Mouse (Mus musculus) 416B (cell line): Measurements from ENCODE around the gene P4hb.
"Not testable (repeated sequence)": the region's sequence is repeated elsewhere in the genome, so short reads cannot be mapped to it uniquely, and the experiment has no call there.

ENCODE experiments used
- DNase-seq: peaks from one replicate; pipeline ENCODE4 v3.0.0; 2011; ENCODE audit warnings: low read depth

Gene P4hb

GRCm38 (mm10) chr11:120539285-120540014, 33.6 kb downstream of the P4hb start:
- DNase-seq, result peak; percentile 37

GRCm38 (mm10) chr11:120538955-120539284, 34.1 kb downstream of the P4hb start:
- DNase-seq, result no peak

GRCm38 (mm10) chr11:120538485-120538884, 34.6 kb downstream of the P4hb start:
- no peak for DNase-seq

GRCm38 (mm10) chr11:120535804-120536203, 37.2 kb downstream of the P4hb start:
- DNase-seq, result no peak

- no peak for DNase-seq
These were observed 37.9 kb downstream of the P4hb start for GRCm38 (mm10) chr11:120535145-120535544.

GRCm38 (mm10) chr11:120534093-120534492, 39.0 kb downstream of the P4hb start:
- no peak for DNase-seq

- DNase-seq, result no peak
These were observed 41.4 kb downstream of the P4hb start for GRCm38 (mm10) chr11:120531646-120532045.

GRCm38 (mm10) chr11:120530085-120530964, 42.7 kb downstream of the P4hb start, which contains the start of gene Gcgr:
Gcgr (plus strand) TSS chr11:120530699.
- no peak for DNase-seq

GRCm38 (mm10) chr11:120528903-120529302, 44.1 kb downstream of the P4hb start:
- DNase-seq, result no peak

- peak; percentile 31 for DNase-seq
These were observed 45.2 kb downstream of the P4hb start for GRCm38 (mm10) chr11:120527690-120528354.

- peak; percentile 68 for DNase-seq
These were observed 47.1 kb downstream of the P4hb start for GRCm38 (mm10) chr11:120525959-120526358.

GRCm38 (mm10) chr11:120522581-120522980, 50.5 kb downstream of the P4hb start:
- no peak for DNase-seq

- DNase-seq, result no peak
These were observed 52.0 kb downstream of the P4hb start for GRCm38 (mm10) chr11:120520967-120521540.

GRCm38 (mm10) chr11:120520498-120520897, 52.6 kb downstream of the P4hb start:
- no peak for DNase-seq

- DNase-seq, result peak; percentile 90
These were observed 53.3 kb downstream of the P4hb start for GRCm38 (mm10) chr11:120519738-120520137.

- DNase-seq, result peak; percentile 42
These were observed 54.5 kb downstream of the P4hb start for GRCm38 (mm10) chr11:120518558-120518957.

GRCm38 (mm10) chr11:120518027-120518426, 55.0 kb downstream of the P4hb start:
- DNase-seq, result peak; percentile 88

- no peak for DNase-seq
These were observed 55.9 kb downstream of the P4hb start for GRCm38 (mm10) chr11:120517147-120517546.

- peak; percentile 84 for DNase-seq
These were observed 57.4 kb downstream of the P4hb start for GRCm38 (mm10) chr11:120515611-120516010.

- not testable (repeated sequence) for DNase-seq
These were observed 58.8 kb downstream of the P4hb start for GRCm38 (mm10) chr11:120514262-120514661.

- DNase-seq, result no peak
These were observed 60.1 kb downstream of the P4hb start for GRCm38 (mm10) chr11:120512790-120513453.
